Mouse (Mus musculus): ENCODE measurements around the gene Spp2. TPM values are rescaled to one million over a fixed set of nuclear protein-coding genes. Genes with fewer than 3 reads are reported as not detected.

The Spp2 gene
- total and polyA plus RNA-seq, 2 experiments from 2014 or later: 0.16 TPM; not detected in 1

- ATAC-seq (ENCODE audit: insufficient read depth, low read depth): no peak
- H3K36me3 ChIP-seq (replicated peaks; ENCODE audit: control insufficient read depth, insufficient read depth, low read length): no peaks in the 10 kb centered on the region
- H3K27me3 ChIP-seq (ENCODE audit: control insufficient read depth, insufficient read depth, low read length): no peaks in the 10 kb centered on the region
- no peak overlapping the region for H3K4me3 ChIP-seq (ENCODE audit: low read depth, low read length)
- 68% methylated on average over 4 of the region's 4 CpGs for WGBS
- DNase-seq (ENCODE audit: low spot score): no peak
- no peak overlapping the region for H3K9ac ChIP-seq (replicated peaks; ENCODE audit: low read depth, low read length)
- H3K4me1 ChIP-seq (ENCODE audit: control insufficient read depth, insufficient read depth): no peaks in the 10 kb centered on the region
- no peak overlapping the region for H3K4me2 ChIP-seq (ENCODE audit: low read depth, low read length)
- no peak for TF ChIP-seq CTCF (IDR thresholded peaks at IDR 0.05; ENCODE audit: low read depth)
- no peak for TF ChIP-seq EP300 (IDR thresholded peaks at IDR 0.05; ENCODE audit: low read depth)
- H3K27ac ChIP-seq (ENCODE audit: low read depth): no peak overlapping the region
- no peaks in the 10 kb centered on the region for H3K9me3 ChIP-seq (replicated peaks; ENCODE audit: control insufficient read depth, low read length)
These were observed 27.3 kb downstream of the Spp2 start for GRCm38 (mm10) chr1:88434057-88434456.

GRCm38 (mm10) chr1:88437206-88438126 is 30.7 kb downstream of the Spp2 start:
- TF ChIP-seq CTCF (IDR thresholded peaks at IDR 0.05; ENCODE audit: low read depth) (no peak), EP300 (IDR thresholded peaks at IDR 0.05; ENCODE audit: low read depth) (no peak)
- ATAC-seq (ENCODE audit: insufficient read depth, low read depth): no peak

GRCm38 (mm10) chr1:88443383-88443782 is 36.6 kb downstream of the Spp2 start:
- no peak for TF ChIP-seq CTCF (IDR thresholded peaks at IDR 0.05; ENCODE audit: low read depth)
- TF ChIP-seq EP300 (IDR thresholded peaks at IDR 0.05; ENCODE audit: low read depth): no peak
- DNase-seq (ENCODE audit: low spot score): no peak
- no peak overlapping the region for H3K4me2 ChIP-seq (ENCODE audit: low read depth, low read length)
- ATAC-seq (ENCODE audit: insufficient read depth, low read depth): no peak
- H3K4me3 ChIP-seq (ENCODE audit: low read depth, low read length): no peak overlapping the region
- H3K36me3 ChIP-seq (replicated peaks; ENCODE audit: control insufficient read depth, insufficient read depth, low read length): no peaks in the 10 kb centered on the region
- H3K27ac ChIP-seq (ENCODE audit: low read depth): no peak overlapping the region
- 77% methylated on average over 4 of the region's 4 CpGs for WGBS
- H3K27me3 ChIP-seq (ENCODE audit: control insufficient read depth, insufficient read depth, low read length): no peaks in the 10 kb centered on the region
- no peaks in the 10 kb centered on the region for H3K9me3 ChIP-seq (replicated peaks; ENCODE audit: control insufficient read depth, low read length)
- H3K4me1 ChIP-seq (ENCODE audit: control insufficient read depth, insufficient read depth): no peaks in the 10 kb centered on the region
- no peak overlapping the region for H3K9ac ChIP-seq (replicated peaks; ENCODE audit: low read depth, low read length)

More at GRCm38 (mm10) chr1:88437206-88438126, 30.7 kb downstream of the Spp2 start:
- Histone ChIP-seq H3K4me2 (ENCODE audit: low read depth, low read length) (no peak overlapping the region), H3K4me3 (ENCODE audit: low read depth, low read length) (no peak overlapping the region), H3K9me3 (replicated peaks; ENCODE audit: control insufficient read depth, low read length) (no peaks in the 10 kb centered on the region), H3K36me3 (replicated peaks; ENCODE audit: control insufficient read depth, insufficient read depth, low read length) (no peaks in the 10 kb centered on the region), H3K9ac (replicated peaks; ENCODE audit: low read depth, low read length) (no peak overlapping the region), H3K27me3 (ENCODE audit: control insufficient read depth, insufficient read depth, low read length) (no peaks in the 10 kb centered on the region), H3K27ac (ENCODE audit: low read depth) (no peak overlapping the region), H3K4me1 (ENCODE audit: control insufficient read depth, insufficient read depth) (no peaks in the 10 kb centered on the region)
- no peak for DNase-seq (ENCODE audit: low spot score)
- WGBS: 68% methylated on average over 9 of the region's 9 CpGs

GRCm38 (mm10) chr1:88445400-88445799 is 38.6 kb downstream of the Spp2 start:
- H3K27me3 ChIP-seq (ENCODE audit: control insufficient read depth, insufficient read depth, low read length): no peaks in the 10 kb centered on the region
- H3K27ac ChIP-seq (ENCODE audit: low read depth): no peak overlapping the region
- H3K4me1 ChIP-seq (ENCODE audit: control insufficient read depth, insufficient read depth): no peaks in the 10 kb centered on the region
- DNase-seq (ENCODE audit: low spot score): no peak
- H3K36me3 ChIP-seq (replicated peaks; ENCODE audit: control insufficient read depth, insufficient read depth, low read length): no peaks in the 10 kb centered on the region
- WGBS: 66% methylated on average over 4 of the region's 4 CpGs
- H3K9ac ChIP-seq (replicated peaks; ENCODE audit: low read depth, low read length): no peak overlapping the region
- H3K4me2 ChIP-seq (ENCODE audit: low read depth, low read length): no peak overlapping the region
- no peaks in the 10 kb centered on the region for H3K9me3 ChIP-seq (replicated peaks; ENCODE audit: control insufficient read depth, low read length)
- no peak overlapping the region for H3K4me3 ChIP-seq (ENCODE audit: low read depth, low read length)
- no peak for ATAC-seq (ENCODE audit: insufficient read depth, low read depth)
- peak; percentile 41 for TF ChIP-seq CTCF (IDR thresholded peaks at IDR 0.05; ENCODE audit: low read depth)
- no peak for TF ChIP-seq EP300 (IDR thresholded peaks at IDR 0.05; ENCODE audit: low read depth)

GRCm38 (mm10) chr1:88446270-88447030 is 39.7 kb downstream of the Spp2 start:
- Histone ChIP-seq H3K9ac (replicated peaks; ENCODE audit: low read depth, low read length) (no peak overlapping the region), H3K4me2 (ENCODE audit: low read depth, low read length) (no peak overlapping the region), H3K4me3 (ENCODE audit: low read depth, low read length) (no peak overlapping the region), H3K27ac (ENCODE audit: low read depth) (no peak overlapping the region), H3K27me3 (ENCODE audit: control insufficient read depth, insufficient read depth, low read length) (no peaks in the 10 kb centered on the region), H3K4me1 (ENCODE audit: control insufficient read depth, insufficient read depth) (no peaks in the 10 kb centered on the region), H3K36me3 (replicated peaks; ENCODE audit: control insufficient read depth, insufficient read depth, low read length) (no peaks in the 10 kb centered on the region), H3K9me3 (replicated peaks; ENCODE audit: control insufficient read depth, low read length) (no peaks in the 10 kb centered on the region)
- TF ChIP-seq CTCF (IDR thresholded peaks at IDR 0.05; ENCODE audit: low read depth) (no peak), EP300 (IDR thresholded peaks at IDR 0.05; ENCODE audit: low read depth) (no peak)
- 86% methylated on average over 16 of the region's 16 CpGs for WGBS
- ATAC-seq (ENCODE audit: insufficient read depth, low read depth) (no peak), DNase-seq (ENCODE audit: low spot score) (no peak)
